Mouse (Mus musculus): ENCODE measurements around the gene Hhipl1. TPM values are rescaled to one million over a fixed set of nuclear protein-coding genes. Genes with fewer than 3 reads are reported as not detected.
A peak's percentile ranks its signal among the peaks of the same experiment; 100 is the strongest.

Hhipl1 gene
- polyA plus RNA-seq (2012; rRNA removed), result 2.7 and 3.0 TPM in 2 replicates
- 0.58 and 1.5 TPM in 2 replicates for polyA plus RNA-seq (2014; fragmentation: Nextera tagmentation; extraction: Ambion mirVana)

- ATAC-seq (ENCODE audit: low FRiP score, low read depth), result peak; percentile 68
- H3K9me3 ChIP-seq (ENCODE audit: control insufficient read depth, low read length), result no peaks in the 10 kb centered on the region
- H3K4me1 ChIP-seq (ENCODE audit: control insufficient read depth, insufficient read depth, low read length), result peaks cover 12% of the 10 kb centered on the region; the same call in 1 of the 2 replicates
- H3K4me2 ChIP-seq (replicated peaks; ENCODE audit: low read depth, low read length, severe bottlenecking), result peak within 1 kb of the TSS; percentile 96
- no peak within 1 kb of the TSS for H3K27ac ChIP-seq (replicated peaks; ENCODE audit: low read depth, low read length)
- peak within 1 kb of the TSS; percentile 62 for H3K4me3 ChIP-seq (replicated peaks; ENCODE audit: low read length)
- peak within 1 kb of the TSS; percentile 70 for H3K9ac ChIP-seq (ENCODE audit: low read depth, low read length, severe bottlenecking)
- no peaks in the 10 kb centered on the region for H3K36me3 ChIP-seq (ENCODE audit: control insufficient read depth, insufficient read depth, low read length)
- DNase-seq (ENCODE audit: low spot score), result no peak
- no peak for TF ChIP-seq POLR2A (IDR thresholded peaks at IDR 0.05; ENCODE audit: borderline replicate concordance, extremely low read depth, insufficient read depth, insufficient read length)
- peaks cover 5% of the 10 kb centered on the region; the same call in 1 of the 2 replicates for H3K27me3 ChIP-seq (ENCODE audit: control insufficient read depth, insufficient read depth, low read length)
- 4% methylated on average over 56 of the region's 67 CpGs for WGBS
These were observed at the start of gene Hhipl1 for GRCm38 (mm10) chr12:108305812-108306794. Gene Hhipl1 (plus strand): TSS chr12:108306270.

- Histone ChIP-seq H3K27me3 (ENCODE audit: control insufficient read depth, insufficient read depth, low read length) (no peaks in the 10 kb centered on the region), H3K4me2 (replicated peaks; ENCODE audit: low read depth, low read length, severe bottlenecking) (no peak overlapping the region), H3K9me3 (ENCODE audit: control insufficient read depth, low read length) (no peaks in the 10 kb centered on the region), H3K36me3 (ENCODE audit: control insufficient read depth, insufficient read depth, low read length) (no peaks in the 10 kb centered on the region), H3K9ac (ENCODE audit: low read depth, low read length, severe bottlenecking) (no peak overlapping the region), H3K4me3 (replicated peaks; ENCODE audit: low read length) (no peak overlapping the region), H3K27ac (replicated peaks; ENCODE audit: low read depth, low read length) (no peak overlapping the region), H3K4me1 (ENCODE audit: control insufficient read depth, insufficient read depth, low read length) (peaks cover 22% of the 10 kb centered on the region)
- 46% methylated on average over 10 of the region's 10 CpGs for WGBS
- ATAC-seq (ENCODE audit: low FRiP score, low read depth) (no peak), DNase-seq (ENCODE audit: low spot score) (peak; percentile 32)
- TF ChIP-seq POLR2A (IDR thresholded peaks at IDR 0.05; ENCODE audit: borderline replicate concordance, extremely low read depth, insufficient read depth, insufficient read length), result no peak
These were observed 49.3 kb upstream of the Hhipl1 start for GRCm38 (mm10) chr12:108256734-108257133.

GRCm38 (mm10) chr12:108259322-108260049 is 46.6 kb upstream of the Hhipl1 start:
- no peak overlapping the region for H3K27ac ChIP-seq (replicated peaks; ENCODE audit: low read depth, low read length)
- ATAC-seq (ENCODE audit: low FRiP score, low read depth), result no peak
- H3K36me3 ChIP-seq (ENCODE audit: control insufficient read depth, insufficient read depth, low read length), result no peaks in the 10 kb centered on the region
- H3K9ac ChIP-seq (ENCODE audit: low read depth, low read length, severe bottlenecking), result no peak overlapping the region
- peaks cover 17% of the 10 kb centered on the region for H3K4me1 ChIP-seq (ENCODE audit: control insufficient read depth, insufficient read depth, low read length)
- H3K4me3 ChIP-seq (replicated peaks; ENCODE audit: low read length), result no peak overlapping the region
- H3K27me3 ChIP-seq (ENCODE audit: control insufficient read depth, insufficient read depth, low read length), result no peaks in the 10 kb centered on the region
- no peaks in the 10 kb centered on the region for H3K9me3 ChIP-seq (ENCODE audit: control insufficient read depth, low read length)
- DNase-seq (ENCODE audit: low spot score), result no peak
- TF ChIP-seq POLR2A (IDR thresholded peaks at IDR 0.05; ENCODE audit: borderline replicate concordance, extremely low read depth, insufficient read depth, insufficient read length), result no peak
- 90% methylated on average over 24 of the region's 24 CpGs for WGBS
- no peak overlapping the region for H3K4me2 ChIP-seq (replicated peaks; ENCODE audit: low read depth, low read length, severe bottlenecking)

- H3K9me3 ChIP-seq (ENCODE audit: control insufficient read depth, low read length), result no peaks in the 10 kb centered on the region
- no peaks in the 10 kb centered on the region for H3K36me3 ChIP-seq (ENCODE audit: control insufficient read depth, insufficient read depth, low read length)
- no peaks in the 10 kb centered on the region for H3K27me3 ChIP-seq (ENCODE audit: control insufficient read depth, insufficient read depth, low read length)
- ATAC-seq (ENCODE audit: low FRiP score, low read depth), result no peak
- no peak for TF ChIP-seq POLR2A (IDR thresholded peaks at IDR 0.05; ENCODE audit: borderline replicate concordance, extremely low read depth, insufficient read depth, insufficient read length)
- no peak overlapping the region for H3K4me2 ChIP-seq (replicated peaks; ENCODE audit: low read depth, low read length, severe bottlenecking)
- no peak overlapping the region for H3K27ac ChIP-seq (replicated peaks; ENCODE audit: low read depth, low read length)
- no peak for DNase-seq (ENCODE audit: low spot score)
- H3K4me3 ChIP-seq (replicated peaks; ENCODE audit: low read length), result no peak overlapping the region
- peaks cover 22% of the 10 kb centered on the region for H3K4me1 ChIP-seq (ENCODE audit: control insufficient read depth, insufficient read depth, low read length)
- no peak overlapping the region for H3K9ac ChIP-seq (ENCODE audit: low read depth, low read length, severe bottlenecking)
- 80% methylated on average over 11 of the region's 12 CpGs for WGBS
These were observed 45.1 kb upstream of the Hhipl1 start for GRCm38 (mm10) chr12:108260950-108261349.

GRCm38 (mm10) chr12:108264918-108265317 is 41.2 kb upstream of the Hhipl1 start:
- TF ChIP-seq POLR2A (IDR thresholded peaks at IDR 0.05; ENCODE audit: borderline replicate concordance, extremely low read depth, insufficient read depth, insufficient read length), result no peak
- H3K4me1 ChIP-seq (ENCODE audit: control insufficient read depth, insufficient read depth, low read length), result peaks cover 16% of the 10 kb centered on the region
- H3K9ac ChIP-seq (ENCODE audit: low read depth, low read length, severe bottlenecking), result no peak overlapping the region
- no peak overlapping the region for H3K27ac ChIP-seq (replicated peaks; ENCODE audit: low read depth, low read length)
- H3K27me3 ChIP-seq (ENCODE audit: control insufficient read depth, insufficient read depth, low read length), result no peaks in the 10 kb centered on the region
- no peak overlapping the region for H3K4me2 ChIP-seq (replicated peaks; ENCODE audit: low read depth, low read length, severe bottlenecking)
- ATAC-seq (ENCODE audit: low FRiP score, low read depth) (no peak), DNase-seq (ENCODE audit: low spot score) (no peak)
- no peaks in the 10 kb centered on the region for H3K36me3 ChIP-seq (ENCODE audit: control insufficient read depth, insufficient read depth, low read length)
- no peak overlapping the region for H3K4me3 ChIP-seq (replicated peaks; ENCODE audit: low read length)
- no peaks in the 10 kb centered on the region for H3K9me3 ChIP-seq (ENCODE audit: control insufficient read depth, low read length)
- 77% methylated on average over 7 of the region's 7 CpGs for WGBS
